Mouse (Mus musculus) gastrocnemius, adult 18-20 months (tissue): ENCODE measurements around the gene Prdm10. TPM values are rescaled to one million over a fixed set of nuclear protein-coding genes. Genes with fewer than 3 reads are reported as not detected.

Experiments used
- DNase-seq: peaks from one replicate; pipeline ENCODE4 v3.0.0; 2021; ENCODE audit warnings: low spot score
- total RNA-seq, 2 experiments: library from RNA; stranded (reverse); gene quantifications; 2 replicates each; pipeline ENCODE4 v1.2.3; 2021

Gene Prdm10
- total RNA-seq, 2 experiments from 2014 or later: 3.7 to 4.1 TPM

DNA sequence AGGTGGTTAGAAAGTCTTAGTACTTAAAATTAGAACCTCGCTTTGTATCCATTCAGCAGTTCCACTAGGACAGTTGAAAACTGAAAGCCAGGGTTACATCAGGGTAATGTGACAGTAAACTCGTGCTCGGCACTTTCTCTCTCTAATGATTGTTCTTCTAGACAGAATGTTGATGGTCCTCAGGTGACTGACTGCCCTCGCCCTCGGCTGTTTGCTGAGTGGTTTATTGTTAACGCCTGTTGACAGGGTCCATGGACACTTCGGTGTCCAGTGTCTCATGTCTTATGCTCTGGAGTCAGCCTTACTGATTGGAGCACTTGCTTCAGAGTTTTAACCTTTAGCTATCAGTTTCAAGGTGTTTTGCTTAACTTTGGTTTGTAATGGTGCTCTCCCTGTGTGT lies 73.7 kb downstream of the Prdm10 start:
- no peak for DNase-seq

DNA sequence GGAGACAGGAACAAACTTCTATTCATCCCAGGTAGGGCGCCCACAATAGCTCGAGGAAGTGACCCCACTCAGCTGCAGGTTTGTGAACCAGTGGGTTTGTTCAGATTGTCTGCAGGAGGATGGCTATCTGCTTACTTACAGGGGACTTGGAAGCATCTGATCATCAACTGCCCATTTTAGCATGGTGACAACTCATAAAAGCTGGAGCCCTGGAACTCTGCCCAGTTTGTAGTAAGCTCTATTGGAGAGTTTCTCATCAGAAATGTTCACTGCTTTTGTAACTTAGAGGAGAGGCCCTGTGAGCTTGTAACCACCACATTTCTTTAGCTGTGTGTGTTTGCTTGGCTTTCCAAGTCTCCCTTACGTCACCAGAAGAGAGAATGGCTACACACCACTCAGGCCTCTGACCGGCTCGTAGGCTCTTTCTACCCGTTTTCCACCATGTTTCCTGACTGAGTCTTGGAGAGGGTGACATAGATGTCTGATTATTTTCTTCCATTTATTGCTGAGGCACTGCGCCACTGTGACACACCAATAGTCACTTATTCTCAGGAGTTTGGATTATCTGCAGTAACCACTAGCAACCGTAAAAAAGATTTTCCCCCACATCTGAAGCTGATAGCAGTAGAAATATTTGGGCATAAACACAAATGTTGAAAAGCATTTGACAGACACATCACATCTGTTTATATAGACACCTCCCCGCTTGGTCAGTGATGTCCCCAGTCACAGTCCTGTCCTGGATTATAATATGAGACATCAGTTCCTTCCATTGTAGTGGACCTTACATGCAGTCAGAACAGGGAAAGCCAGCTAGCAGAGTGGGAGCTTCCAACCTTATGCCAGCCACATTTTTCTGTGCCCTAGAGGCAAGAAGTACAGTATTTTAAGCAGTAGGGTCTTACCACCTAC lies 83.6 kb downstream of the Prdm10 start:
- no peak for DNase-seq

DNA sequence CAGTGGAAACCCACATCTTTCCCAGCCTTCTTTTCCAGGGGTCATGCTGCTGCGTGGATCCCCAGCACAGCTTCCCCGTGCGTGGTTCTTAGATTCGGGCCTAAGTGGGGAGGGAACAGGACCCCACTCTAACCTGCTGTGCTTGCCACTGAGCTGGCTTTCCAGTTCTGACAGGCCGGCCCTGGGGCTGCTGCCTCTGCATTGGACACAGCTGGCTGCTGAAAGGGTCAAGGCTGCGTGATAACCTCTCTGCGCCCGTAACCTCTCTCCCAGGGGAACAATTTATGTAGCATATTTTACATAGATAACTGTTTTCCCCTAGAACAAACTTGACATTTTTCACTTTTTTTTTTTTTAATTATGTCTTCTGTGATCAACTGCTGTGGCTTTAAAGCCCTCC lies 84.7 kb downstream of the Prdm10 start:
- DNase-seq: no peak

DNA sequence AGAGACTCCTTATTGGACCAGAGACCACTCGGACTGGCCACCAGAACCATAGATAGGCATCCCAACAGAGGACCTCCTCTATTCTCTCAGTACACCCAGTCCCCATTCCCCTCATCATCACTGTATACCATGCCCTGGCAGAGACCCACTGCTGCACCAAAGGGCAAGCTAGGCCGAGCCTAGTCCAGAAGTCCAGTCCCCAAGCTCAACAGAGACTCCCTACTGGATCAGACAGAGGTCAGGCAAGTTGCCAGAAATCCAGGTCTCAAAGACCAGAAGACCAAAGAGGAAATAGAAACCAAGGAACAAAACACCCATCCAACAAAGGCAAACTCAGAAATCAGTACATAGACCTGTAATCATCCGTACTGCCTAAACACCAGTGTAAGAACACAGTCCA lies 91.4 kb downstream of the Prdm10 start:
- DNase-seq: no peak

DNA sequence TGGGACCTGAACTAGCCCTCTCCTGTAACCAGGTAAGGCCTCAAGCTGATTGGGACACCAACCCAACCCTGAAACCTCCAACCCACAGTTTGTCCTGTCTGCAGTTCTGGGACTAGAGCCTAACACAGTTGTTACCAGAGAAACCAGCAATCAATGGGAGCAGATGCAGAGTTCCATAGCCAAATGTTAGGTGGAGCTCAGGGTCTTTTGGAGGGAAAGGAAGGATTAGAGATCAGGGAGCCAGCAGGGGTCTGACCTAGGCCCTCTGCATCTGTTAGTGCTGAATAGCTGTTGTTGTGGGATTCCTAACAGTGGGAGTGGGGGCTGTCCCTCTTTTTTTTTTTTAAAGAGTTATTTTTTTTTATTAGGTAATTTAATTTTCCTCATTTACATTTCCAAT lies 96.3 kb downstream of the Prdm10 start:
- DNase-seq: no peak

DNA sequence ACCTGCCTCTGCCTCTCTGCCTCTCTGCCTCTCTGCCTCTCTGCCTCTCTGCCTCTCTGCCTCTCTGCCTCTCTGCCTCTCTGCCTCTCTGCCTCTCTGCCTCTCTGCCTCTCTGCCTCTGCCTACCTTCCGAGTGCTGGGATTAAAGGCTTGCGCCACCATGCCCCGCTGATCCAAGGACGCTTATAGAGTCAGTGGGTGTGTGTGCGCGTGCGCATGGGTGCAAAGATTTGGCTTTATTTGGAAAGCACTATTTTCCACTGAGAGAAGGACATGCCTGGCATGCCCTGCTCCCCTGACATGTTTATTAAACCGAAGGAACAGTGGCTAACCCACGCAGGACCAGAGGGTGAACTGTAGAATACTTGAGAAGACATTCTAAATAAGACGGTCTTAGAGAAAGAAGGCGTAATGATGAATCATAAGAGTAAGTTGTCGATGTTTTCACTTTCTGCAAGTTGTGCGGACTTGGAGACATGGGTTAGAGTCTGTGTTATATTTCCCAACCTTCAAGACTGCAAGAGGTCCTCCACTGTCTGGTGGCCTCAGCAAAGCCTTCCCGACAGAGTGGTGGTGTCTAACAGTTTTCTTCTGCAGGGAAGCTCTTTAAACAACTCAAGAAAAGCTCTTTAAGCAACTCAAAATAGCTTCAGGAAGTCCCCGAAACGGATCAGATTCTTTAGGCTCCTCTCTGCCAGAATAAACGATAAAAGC lies 104.6 kb downstream of the Prdm10 start:
- no peak for DNase-seq

DNA sequence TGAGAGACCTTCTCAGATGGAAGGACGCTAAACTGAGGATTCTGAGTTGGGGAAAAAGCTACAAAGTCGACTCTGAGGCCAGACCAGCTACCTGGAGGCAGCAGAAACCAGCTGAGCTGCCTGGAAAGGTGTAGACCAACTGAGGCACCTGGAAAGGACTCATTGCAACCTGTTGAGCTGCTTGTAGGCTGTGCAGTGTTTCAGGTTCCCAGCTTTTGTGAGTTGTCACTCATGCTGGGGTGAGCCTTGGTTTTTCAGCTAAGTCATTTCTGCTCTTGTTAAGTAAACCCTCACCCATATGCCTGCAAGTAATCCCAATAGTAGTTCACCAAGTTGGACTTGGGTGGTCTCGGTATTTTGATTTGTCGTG lies 105.1 kb downstream of the Prdm10 start:
- no peak for DNase-seq

DNA sequence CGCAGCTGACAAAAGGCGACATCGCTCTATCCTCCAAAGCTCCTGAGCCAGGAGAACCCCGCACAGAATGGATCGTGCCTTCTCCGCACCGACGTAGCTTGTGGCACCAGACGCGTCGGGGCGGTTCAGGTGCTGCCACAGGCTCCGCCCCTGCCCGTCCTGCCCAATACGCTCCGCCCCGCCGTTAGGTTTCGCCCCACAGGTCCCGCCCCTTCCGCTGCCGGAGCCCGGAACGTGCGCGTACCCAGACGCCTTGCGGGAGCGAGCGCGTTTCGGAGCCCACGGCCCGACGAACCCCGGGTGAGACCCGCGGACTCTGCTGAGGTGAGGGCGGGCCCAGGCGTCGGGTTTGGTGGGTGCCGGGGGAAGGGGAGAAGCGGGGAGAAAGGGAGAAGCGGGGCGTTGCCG lies 105.6 kb downstream of the Prdm10 start, which contains the start of gene Nfrkb:
Gene Nfrkb, plus strand, starts transcription at position 246 of the 408 bp plus-strand sequence.
- peak; percentile 95 for DNase-seq

DNA sequence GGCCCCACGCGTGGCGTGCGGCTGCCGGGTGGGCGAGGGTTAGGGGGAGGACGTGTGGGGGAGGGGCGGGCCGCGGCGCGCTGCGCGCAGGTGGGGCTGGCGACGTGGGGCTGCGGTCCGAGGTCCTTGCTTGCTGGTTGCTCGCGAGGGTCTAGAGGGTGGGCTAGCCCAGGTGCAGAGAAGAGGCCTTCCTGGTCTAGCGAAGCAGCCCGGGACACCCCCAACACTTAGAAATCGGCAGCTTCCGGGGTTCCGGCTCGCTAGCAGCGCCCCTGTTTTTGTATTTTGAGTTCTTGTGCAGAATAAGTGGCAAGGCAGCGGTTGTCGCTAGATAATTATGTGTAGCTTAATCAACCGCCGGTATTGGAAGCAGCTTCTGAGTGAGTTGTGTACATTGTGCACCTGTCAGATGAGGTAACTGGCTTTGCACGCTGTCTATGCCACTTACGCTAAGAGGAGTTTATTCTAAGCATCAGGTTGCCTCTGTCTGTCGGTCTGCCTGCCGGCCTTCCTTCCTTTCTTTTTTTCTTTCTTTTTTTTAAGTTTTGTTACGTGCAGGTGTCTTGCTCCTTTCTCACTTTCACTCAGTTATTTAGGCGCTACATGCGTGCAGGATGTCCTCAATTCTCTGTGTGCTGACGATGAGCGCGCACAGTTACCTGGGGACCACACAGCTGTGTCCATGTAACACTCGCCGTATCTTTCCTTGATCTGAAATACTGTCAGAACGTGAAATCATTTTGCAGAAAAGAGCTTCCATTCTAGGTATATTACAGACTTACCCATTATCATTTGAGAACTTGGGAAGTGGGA lies 106.2 kb downstream of the Prdm10 start:
- no peak for DNase-seq

DNA sequence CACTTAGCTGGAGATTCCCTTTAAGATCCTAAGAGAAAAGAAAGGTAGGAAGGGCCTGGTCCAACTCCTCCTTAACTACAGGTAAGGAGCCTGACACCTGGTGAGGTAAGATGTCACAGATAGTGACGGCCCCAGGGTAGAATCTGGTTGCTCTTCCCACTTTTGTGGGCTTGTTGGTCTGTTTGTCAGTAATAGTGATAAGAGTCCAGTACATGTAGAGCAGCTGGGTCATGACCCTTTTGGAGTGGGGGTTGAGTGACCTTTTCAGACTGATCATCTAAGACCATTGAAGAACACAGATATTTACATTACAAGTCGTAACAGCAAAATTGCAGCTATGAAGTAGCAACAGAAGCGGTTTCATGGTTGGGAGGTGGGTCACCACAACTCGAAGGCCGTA lies 106.9 kb downstream of the Prdm10 start:
- no peak for DNase-seq

DNA sequence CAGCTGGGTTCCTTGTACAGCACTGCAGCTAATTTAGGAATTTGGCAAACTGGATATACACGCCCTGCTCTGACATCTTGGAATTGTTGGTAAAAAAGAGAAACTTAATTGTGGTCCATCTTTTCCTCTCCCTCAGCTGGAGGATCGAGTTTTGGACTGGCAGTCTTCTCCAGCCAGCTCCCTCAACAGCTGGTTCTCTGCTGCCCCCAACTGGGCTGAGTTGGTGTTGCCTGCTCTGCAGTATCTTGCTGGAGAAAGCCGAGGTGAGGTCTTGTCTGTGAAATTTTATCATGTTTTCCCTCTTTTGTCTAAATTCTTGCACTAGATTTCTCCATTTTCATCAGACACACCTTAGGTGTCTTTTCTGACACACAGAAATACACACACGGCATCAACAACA lies 120.1 kb downstream of the Prdm10 start:
- DNase-seq: peak; percentile 63

DNA sequence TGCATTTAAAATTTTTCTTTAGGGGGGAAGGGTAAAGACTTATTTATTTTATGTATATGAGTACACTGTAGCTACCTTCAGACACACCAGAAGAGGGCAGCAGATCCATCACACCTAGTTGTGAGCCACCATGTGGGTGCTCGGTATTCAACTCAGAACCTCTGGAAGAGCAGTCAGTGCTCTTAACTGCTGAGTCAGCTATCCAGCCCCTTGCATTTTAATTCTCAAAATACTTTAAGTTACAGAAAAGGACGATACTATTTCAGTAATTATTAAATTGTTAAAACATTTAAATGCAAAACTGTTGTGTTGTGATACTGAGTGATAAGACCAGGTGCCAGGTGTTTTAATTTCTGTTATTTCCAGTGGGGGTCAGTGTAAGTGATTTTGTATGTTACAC lies 124.0 kb downstream of the Prdm10 start:
- DNase-seq: no peak

DNA sequence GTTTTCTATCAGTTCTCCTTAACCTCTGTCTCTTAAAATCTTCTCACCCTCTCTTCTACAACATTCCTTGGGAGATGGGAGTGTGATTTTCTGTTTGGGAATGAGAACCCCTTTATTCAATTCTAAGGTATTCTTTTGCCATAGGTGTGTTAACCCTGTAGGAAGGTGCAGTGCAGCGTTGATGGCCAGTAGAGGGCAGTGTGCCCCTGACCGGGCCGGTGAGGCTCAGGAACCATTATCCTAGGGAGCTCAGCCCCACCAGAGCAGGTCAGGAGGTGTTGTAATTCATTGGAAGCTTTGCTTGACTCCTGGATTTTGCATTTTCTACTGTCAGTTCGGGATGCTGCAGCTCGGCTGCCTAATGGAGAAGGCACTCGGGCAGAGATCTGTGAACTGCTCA lies 124.9 kb downstream of the Prdm10 start:
- DNase-seq: no peak

DNA sequence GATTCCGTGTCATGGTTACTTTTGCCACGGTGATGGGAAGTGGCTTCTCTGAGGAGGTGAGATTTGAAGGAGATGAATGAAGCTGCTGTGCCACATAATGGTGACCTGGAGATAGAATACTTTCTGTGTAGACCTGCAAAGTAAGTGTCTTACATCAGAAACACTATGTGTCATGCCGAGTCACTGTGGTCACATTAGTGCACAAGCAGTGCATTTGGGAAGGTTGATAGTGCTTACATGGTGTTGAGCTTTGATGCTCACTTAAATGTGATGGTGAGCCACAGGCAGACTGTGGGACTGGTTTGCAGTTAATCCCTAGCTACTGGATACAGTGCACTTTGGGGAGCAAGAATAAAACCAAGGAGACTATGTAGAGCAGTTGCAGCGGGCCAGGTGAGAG lies 131.8 kb downstream of the Prdm10 start:
- DNase-seq: no peak

DNA sequence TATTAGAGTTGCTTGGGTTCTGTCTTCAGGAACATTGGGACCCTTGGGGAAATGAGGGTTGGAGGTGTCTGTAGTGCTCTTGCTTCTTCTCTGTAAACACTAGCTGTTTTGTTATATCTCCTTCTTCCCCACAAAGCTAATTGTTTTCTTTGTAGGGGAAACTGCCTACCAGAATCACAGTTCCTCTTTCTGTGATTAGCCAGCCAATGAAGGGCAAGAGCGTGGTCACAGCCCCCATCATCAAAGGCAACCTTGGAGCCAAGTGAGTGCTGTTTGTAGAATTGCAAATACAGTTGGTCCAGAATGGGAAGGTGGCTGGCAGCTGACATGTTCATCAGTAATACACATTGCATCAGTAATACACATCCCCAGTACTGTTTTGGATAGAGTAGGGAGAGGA lies 138.5 kb downstream of the Prdm10 start:
- no peak for DNase-seq

DNA sequence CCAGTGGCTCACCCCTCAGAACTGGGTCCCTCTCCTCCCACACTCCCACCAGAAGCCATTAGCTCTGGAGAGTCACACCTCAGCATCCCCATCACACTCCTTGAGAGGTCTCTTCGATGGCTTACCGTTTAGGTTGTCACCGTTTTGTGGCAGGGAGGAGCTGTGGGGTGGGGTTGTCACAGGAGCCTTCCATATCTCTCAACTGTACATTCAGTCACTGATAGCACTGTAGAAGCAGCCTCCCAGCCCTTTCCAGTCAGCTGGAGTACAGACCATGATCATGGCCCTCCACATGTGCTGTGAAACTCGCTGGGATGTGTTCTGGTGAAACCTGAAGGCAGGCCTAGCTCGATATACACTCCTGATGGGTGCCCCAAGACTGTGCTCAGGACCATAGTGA lies 141.8 kb downstream of the Prdm10 start:
- no peak for DNase-seq

DNA sequence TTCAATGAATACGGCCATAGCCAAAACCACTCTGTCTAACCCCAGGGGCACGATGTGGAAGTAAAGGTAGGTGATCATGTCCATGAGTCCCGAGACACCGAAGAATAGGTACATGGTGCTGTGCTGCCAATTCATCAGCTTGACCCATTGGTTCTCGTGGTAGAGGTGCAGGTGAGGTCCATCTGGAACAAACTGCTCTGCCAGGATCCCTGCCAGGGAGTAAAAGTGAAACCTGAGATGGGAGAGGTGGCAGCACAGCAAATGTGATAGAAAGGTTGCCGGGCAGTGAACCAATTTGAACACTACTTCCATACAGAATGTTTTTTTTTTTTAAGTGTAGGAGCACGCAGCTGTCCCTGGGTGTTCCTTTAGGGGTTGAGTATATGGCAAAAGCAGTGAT lies 148.6 kb downstream of the Prdm10 start:
- no peak for DNase-seq

DNA sequence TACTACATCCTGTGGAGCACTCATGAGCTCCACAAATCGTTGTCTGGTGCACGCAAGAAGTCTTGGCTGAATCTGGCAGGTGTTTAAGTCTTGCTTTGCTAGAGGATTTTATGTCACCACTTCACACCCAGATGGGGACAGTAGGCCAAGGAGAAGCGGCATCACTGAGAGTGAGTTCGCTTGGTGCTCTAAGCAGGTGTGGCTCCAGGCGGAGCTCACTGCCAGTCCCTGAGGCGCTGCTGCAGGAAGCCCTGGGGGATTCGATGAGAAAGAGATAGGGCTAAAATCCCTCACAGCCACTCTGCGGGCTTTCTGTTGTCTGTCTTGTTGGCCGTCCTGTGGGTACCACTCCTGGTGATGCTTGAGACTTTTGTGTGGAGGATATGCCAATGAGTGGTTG lies 149.7 kb downstream of the Prdm10 start:
- DNase-seq: no peak
